Mouse (Mus musculus) spleen, adult 2 months (tissue): Measurements from ENCODE around the gene Capn3.

Experiments used
- CTCF ChIP-seq: fragments of 200-500 bp; IDR thresholded peaks from 2 replicates; pipeline ENCODE4 v1.5.1; 2011; ENCODE audit warnings: mild to moderate bottlenecking, inconsistent platforms; ENCODE audit not compliant: insufficient read depth, insufficient read length, insufficient replicate concordance; ENCODE audit errors: extremely low read depth
- POLR2A ChIP-seq: fragments of 200-500 bp; IDR thresholded peaks from 2 replicates; pipeline ENCODE4 v1.6.1; 2011; ENCODE audit warnings: low read depth, low read length, inconsistent platforms

- no peak for TF ChIP-seq CTCF
- TF ChIP-seq POLR2A: no peak
These were observed 5.1 kb upstream of the Capn3 start for GRCm38 (mm10) chr2:120450724-120451123.
